Mouse (Mus musculus): ENCODE data around the gene Erc1.

DNA sequence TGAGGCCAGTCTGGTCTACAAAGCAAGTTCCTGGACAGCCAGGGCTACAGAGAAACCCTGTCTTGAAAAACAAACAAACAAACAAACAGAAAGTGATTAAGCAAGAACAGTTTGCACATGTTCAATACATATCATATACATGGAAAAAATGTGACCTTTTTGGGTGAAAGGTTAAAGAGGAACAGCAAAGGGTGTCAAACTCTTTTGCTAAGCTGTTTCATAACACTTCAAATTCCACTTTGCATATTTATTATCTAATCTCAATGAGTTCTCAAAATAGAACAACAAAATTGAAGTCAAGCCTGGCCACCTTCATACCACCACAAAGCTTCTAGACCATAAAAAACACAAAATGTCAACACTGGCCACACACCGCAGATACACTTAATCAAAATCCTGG, 19.8 kb downstream of the Erc1 start:
- TF ChIP-seq POLR2A (IDR thresholded peaks at IDR 0.05; ENCODE audit: insufficient read length, low read depth) (no peak), POLR2AphosphoS2 (IDR thresholded peaks at IDR 0.05; ENCODE audit: insufficient read length, low read depth) (no peak), E2F4 (IDR thresholded peaks at IDR 0.05; ENCODE audit: insufficient read depth) (no peak), MYOG (IDR thresholded peaks at IDR 0.05; ENCODE audit: control insufficient read depth in 1 of 3, insufficient read depth in 1 of 3, insufficient read length in 2 of 3, low read depth in 2 of 3) (no peak), MAX (IDR thresholded peaks at IDR 0.05; ENCODE audit: low read depth) (no peak), MYOD1 (IDR thresholded peaks at IDR 0.05; ENCODE audit: control insufficient read depth in 1 of 3, insufficient read length in 2 of 3, low read depth in 2 of 3) (no peak), USF1 (IDR thresholded peaks at IDR 0.05; ENCODE audit: low read depth) (no peak), TCF3 (IDR thresholded peaks at IDR 0.05; ENCODE audit: insufficient read length, low read depth) (no peak), TCF12 (IDR thresholded peaks at IDR 0.05; ENCODE audit: insufficient read depth, poor library complexity, severe bottlenecking) (no peak), SRF (IDR thresholded peaks at IDR 0.05; ENCODE audit: control insufficient read depth, insufficient read length, low read depth) (no peak), CEBPB (IDR thresholded peaks at IDR 0.05; ENCODE audit: insufficient read depth, poor library complexity, severe bottlenecking) (no peak)
